Mouse (Mus musculus) liver, adult 2 months (tissue): ENCODE results near the gene Six5.

Experiments
- CTCF ChIP-seq: fragments of 200-500 bp; IDR thresholded peaks from 2 replicates; pipeline ENCODE4 v1.5.1; 2011; ENCODE audit warnings: low read depth, low read length, control low read depth
- POLR2A ChIP-seq: fragments of 200-500 bp; IDR thresholded peaks from 2 replicates; pipeline ENCODE4 v1.6.1; 2011; ENCODE audit warnings: low read length, control low read depth; ENCODE audit not compliant: insufficient read depth; ENCODE audit errors: extremely low read depth

- TF ChIP-seq POLR2A (no peak), CTCF (no peak)
Measured at GRCm38 (mm10) chr7:19076586-19076991, 17.8 kb upstream of the Six5 start.
